Mouse (Mus musculus) left cerebral cortex, postnatal 10 days (tissue): ENCODE results near the gene Gstt2. TPM values are rescaled to one million over a fixed set of nuclear protein-coding genes. Genes with fewer than 3 reads are reported as not detected.

Source experiments
- DNase-seq, 2 experiments: peaks; one replicate each; pipeline ENCODE4 v3.0.0; 2021 to 2022; ENCODE audit warnings: low spot score in 2 of 2, mixed read lengths in 1 of 2; ENCODE audit errors: extremely low spot score in 1 of 2
- intact Hi-C: fragments of 180-260 bp; cut with DNase I; formaldehyde crosslinking; loops from one replicate; pipeline ENCODE4 v1.15.1; 2025
- total RNA-seq, 2 experiments: library from RNA; stranded (reverse); gene quantifications; 2 replicates each; pipeline ENCODE4 v1.2.3; 2021

Gene Gstt2
- total RNA-seq, 2 experiments from 2014 or later = 3.5 to 4.6 TPM

DNA sequence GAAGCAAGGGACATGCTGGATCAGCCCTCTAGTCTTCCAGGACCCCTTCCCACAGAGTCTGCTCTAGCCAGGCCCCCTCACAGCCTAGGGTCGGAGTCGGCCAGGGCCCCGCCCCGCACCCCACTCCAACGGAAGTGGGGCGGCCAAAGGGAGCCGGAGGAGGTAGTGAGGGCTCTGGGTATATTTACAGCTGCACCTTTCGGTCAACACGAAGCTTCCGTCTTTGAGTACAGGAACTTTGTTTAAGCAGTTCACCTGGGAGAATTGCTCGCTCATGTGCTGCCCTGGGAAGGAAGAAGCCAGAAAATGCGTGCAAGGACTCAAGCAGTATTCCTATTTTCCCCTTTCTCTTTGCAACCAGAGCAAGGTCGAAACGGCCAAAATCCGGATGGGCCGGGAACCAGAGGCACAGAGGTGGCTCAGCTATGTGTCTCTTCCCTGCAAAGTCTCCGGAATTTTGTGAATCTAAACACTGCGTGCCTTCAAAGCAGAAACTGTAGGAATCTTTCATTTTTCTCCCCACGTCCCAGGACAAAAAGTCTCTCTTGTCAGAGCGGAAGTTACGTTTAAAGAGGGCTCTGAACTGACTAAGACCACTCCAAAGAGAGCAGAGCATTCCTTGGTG lies 3.7 kb downstream of the Gstt2 start:
- DNase-seq = peak in 1 of 2 experiments; percentile 58
- intact Hi-C loops = loop anchor here (5.0 kb wide), 1 partner anchor 61 kb away; the partner anchor contains the start of gene Ddt

DNA sequence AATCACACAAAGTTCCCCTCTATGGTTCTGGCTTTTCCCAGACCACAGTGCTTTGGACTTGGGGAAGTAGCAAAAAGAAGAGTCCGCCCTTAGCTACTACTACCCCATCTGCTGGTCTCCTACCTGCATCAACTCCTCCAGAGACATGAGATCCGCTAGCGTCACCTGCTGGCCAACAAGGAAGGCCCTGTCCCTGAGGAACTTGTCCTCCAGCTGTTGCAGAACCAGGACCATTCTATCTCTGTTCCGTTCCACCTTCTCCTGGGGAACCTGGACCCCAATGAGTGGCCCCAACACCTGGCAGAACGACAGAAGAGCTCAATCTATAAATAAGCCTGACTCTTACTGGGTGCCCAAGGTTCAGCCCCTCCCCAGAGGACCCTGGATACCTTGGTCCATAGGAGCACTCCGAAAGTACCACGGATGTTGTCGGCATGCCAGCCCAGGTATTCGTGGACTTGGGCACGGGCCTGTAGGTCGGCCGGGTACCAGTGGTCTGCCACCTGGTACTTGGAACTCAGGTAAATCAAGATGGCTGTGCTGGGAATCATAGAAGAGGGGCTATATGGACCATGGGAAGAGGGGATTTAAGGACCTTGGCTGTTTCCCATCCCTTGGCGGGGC lies 4.8 kb downstream of the Gstt2 start:
- DNase-seq = peak in 1 of 2 experiments; percentile 74

DNA sequence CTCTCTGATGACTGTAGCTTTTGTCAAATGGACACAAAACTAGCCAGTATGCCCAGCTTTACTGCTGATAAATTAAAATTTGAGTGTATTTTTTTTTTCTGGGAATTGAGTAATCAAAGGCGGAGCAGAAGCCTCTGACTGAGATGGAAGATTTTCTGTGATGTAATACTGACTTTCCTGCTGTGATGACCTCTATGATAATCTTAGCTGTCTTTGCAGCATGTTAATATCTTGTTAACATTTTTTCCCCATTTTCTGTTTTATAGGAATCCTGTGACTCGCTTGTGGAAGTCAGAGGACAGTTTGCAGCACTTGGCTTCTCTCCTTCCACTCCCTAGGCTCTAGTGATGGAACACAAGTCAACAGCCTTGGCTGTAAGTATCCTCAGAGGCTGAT lies 7.0 kb downstream of the Gstt2 start:
- intact Hi-C loops = loop anchor here (5.0 kb wide), 1 partner anchor 58 kb away; the partner anchor contains the start of gene Ddt
- DNase-seq = no peak

More for the DNA sequence above, 4.8 kb downstream of the Gstt2 start:
- intact Hi-C loops = loop anchor here (5.0 kb wide), 1 partner anchor 60 kb away; the partner anchor contains the start of gene Ddt

DNA sequence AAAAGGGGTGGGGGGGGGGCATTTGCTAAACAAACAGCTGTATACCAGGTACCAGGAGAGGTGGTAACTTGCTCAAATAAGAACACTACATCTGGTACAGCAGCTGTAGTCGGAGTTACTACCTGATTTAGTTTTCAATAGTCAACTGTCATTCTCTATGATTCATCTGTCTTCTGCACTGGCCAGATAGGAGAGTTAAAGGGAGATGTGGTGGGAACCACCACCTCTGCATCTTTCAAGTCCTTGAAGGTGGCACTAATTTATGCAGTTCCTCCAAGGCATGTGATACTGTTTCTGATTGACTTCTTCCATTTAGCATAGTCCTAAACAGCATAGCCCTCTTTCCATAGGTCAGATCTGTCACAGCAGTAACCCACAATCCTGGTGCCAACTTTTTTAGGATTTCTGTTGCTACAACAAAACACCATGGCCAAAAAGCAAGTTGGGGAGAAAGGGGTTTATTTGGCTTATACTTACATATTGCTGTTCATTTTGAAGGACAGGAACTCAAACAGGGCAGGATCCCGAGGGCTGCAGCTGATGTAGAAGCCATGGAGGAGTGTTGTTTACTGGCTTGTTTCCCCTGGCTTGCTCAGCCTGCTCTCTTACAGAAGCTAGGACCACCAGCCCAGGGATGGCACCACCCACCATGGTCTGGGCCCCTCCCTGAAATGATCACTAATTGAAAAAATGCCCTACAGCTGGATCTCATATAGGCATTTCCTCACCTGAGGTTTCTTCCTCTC lies 7.5 kb downstream of the Gstt2 start:
- DNase-seq = no peak
- intact Hi-C loops = loop anchor here (5.0 kb wide), 1 partner anchor 57 kb away; the partner anchor contains the start of gene Ddt

DNA sequence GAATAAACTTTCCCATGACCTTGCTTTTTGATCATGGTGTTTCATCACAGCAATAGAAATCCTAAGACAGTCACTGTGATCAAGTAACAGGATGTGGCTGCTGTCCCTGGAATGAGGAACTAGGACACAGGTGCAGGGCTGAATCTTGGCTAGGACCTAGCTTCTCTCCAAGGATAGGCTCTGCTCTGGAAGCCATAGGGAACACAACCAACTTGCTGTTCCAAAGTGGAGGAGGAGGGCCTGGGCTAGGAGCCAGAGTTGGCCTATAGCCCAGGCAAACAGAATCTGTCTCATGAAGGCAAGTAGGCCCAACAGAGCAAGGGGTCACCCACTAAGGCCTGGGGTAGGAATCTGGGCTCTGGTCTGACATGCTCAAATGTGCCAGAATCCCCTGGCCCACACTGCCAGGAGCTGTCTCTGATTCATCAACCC lies 8.7 kb downstream of the Gstt2 start:
- intact Hi-C loops = no loop called here
- DNase-seq = peak; percentile 56 to 57

DNA sequence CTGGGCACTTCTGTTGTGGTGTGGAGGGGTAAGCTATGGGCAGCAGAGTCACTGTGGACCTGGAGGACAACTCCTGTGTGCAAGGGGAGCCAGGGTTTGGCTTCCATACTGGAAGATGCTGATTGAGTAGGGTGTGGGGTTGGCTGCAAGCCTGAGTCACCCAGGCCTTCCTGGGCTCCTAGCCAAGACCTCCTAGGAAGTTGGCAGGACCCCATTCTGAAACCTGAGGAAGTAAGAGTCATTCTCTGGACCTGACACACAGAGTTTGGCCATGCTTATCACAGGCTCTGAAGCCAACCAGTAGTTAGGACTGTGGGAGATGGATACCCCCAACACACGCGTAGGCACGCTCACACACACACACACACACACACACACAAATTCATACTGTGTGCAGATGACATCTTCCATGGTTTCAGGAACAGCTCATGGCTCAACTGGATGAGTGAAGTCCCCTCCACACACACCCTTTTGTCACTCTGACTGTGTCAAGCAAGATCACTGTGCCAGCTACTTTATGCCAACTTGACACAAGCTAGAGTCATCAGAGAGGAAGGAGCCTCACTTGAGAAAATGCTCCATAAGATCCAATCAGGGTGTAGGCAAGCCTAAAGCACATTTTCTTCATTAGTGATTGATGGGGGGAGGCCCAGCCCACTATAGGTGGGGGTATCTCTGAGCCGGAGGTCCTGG lies 9.4 kb downstream of the Gstt2 start:
- peak in 1 of 2 experiments; percentile 57 for DNase-seq
- intact Hi-C loops = no loop called here

DNA sequence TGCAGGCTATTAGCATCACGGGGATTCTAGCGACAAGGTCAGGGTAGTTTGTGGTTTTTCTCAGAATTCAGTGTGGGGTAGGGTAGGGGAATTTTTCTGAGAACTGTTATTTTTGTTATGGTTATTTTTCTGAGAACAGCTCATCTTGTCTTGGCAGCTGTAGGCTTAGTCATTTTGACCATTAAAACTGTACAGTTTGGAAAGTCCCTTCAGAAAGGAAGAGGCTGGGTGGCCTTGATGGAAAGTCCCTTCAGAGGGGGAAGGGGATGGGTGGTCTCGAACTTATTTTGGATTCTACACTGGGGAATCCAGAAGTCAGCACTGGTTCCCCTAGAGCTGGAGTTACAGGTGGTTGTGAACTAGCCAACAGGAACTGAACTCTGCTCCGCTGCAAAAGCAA lies 12.7 kb downstream of the Gstt2 start:
- DNase-seq = no peak
- intact Hi-C loops = no loop called here

DNA sequence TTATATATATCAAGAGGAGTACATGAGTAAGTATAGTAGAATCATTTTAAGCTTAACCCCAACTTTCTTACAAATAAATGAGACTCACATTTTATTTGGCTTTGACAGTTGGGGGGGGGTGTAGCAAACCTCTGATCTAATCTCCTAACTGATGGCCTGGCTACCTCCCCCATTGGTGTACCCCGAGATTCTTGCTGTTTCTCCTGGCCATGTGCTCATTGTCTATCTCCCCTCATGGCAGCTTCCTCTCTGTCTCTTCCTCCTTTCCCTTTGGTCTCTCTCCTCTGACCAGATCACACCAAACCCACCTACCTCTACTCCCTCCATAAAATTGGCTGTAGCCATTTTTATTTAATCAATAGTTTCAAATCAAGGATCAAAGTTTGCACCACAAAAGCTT lies 13.4 kb downstream of the Gstt2 start:
- intact Hi-C loops = no loop called here
- no peak for DNase-seq

DNA sequence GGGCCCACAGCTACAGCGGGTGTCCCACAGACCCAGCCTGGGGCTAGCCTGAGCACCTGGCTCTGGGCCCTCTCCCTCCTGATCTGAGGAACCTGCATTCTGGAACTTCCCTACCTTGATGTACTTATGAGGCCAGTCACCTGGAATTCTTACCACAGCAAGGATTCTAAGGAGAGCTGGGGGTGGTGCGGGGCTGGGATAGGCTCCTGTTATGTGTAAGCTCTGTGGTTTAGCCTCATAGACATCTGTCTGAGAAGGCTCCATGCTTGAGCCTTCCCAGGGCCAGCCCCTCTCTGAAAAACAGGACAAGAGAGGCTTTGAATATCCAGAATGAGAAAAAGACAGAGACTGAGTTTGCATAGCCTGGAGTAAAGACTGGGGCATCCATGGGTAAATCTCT lies 14.8 kb downstream of the Gstt2 start, which contains the start of gene Gstt4:
Gstt4 (minus strand) TSS at position 101 of the 400 bp plus-strand sequence.
- no peak for DNase-seq
- intact Hi-C loops = no loop called here

DNA sequence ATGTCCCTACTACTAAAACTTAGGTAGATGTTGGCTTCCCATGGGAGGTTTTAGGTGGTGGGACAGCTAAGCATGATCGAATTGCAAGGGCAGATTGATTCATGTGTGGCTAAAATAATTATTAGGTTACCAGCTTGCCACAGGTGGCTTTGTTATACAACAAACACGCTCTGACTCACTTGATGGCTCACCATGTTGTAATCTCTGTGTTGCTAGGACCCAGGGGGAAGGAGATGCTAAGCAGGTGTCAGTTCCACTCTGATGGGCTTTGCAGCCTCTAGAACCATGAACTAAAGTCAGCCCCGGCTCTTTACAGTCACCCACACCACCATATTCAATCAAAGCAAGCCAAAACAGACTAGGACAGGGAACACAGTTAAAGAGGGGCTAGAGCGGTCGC lies 17.3 kb downstream of the Gstt2 start:
- intact Hi-C loops = no loop called here
- no peak for DNase-seq

DNA sequence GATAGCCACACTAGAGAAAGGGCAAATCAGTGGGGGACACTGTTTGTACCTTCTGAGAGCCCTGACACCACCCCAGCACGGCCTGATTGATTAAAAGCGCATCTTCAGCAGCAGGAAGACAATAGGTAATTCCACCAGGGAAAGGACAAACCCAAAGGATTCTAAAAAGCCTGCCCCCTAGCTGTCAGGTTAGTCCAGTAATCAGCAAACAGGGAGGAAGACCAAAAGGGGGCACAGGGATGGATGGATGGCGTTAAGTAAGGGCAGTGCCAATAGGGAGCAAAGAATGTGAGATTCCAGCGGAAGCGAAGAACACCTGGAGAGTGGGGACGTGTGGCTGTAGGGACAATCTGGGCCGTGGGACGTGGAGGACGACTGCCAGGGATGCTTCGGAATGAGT lies 18.6 kb downstream of the Gstt2 start:
- DNase-seq = no peak
- intact Hi-C loops = no loop called here

DNA sequence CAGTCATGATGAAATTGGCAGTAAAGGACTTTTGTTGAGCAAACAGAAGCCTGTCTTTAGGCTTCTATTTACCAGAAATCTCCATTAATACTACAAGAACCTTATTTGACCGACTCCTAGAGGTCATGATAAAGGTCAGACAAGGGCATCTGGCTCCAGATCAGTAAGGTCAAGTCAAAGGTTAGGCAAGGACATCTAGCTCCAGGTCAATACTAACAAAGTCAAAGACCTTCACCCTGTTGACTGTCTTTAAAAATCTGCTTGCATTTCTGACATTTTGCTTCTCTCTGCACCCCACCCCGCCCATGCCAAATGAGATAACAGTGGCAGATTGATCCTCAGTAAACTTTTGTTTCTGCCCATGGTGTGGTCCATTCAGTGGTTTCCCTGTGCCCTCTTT lies 33.0 kb downstream of the Gstt2 start:
- no peak for DNase-seq
- intact Hi-C loops = no loop called here

DNA sequence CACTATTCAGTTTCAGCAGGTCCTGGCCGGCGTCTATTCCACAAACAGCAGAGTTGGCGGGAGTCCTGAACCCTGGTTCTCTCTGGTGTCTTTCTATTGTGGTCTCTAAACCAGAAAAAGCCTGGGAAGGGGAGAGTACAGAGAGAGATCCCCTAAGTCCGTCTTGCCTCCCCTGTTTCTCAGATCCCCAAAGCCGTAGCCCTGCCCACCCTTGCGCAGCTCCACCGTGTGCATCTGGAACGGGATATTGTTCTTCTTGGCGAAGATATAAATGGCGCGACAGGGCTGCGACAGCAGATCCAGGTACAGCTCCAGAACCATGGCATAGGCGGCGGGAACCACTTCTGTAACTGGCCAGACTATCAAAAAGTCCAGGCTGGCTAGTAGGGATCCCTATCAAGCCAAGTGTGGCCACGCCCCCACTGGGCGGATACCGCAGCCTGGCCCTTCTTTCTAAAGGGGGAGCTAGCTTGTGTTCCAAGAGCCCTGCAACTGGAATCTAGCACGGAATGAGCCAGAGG lies 39.0 kb downstream of the Gstt2 start, which contains the start of gene Gstt1:
Gstt1 (minus strand) TSS at position 409 of the 521 bp plus-strand sequence.
- DNase-seq = peak in 1 of 2 experiments; percentile 70
- intact Hi-C loops = no loop called here

DNA sequence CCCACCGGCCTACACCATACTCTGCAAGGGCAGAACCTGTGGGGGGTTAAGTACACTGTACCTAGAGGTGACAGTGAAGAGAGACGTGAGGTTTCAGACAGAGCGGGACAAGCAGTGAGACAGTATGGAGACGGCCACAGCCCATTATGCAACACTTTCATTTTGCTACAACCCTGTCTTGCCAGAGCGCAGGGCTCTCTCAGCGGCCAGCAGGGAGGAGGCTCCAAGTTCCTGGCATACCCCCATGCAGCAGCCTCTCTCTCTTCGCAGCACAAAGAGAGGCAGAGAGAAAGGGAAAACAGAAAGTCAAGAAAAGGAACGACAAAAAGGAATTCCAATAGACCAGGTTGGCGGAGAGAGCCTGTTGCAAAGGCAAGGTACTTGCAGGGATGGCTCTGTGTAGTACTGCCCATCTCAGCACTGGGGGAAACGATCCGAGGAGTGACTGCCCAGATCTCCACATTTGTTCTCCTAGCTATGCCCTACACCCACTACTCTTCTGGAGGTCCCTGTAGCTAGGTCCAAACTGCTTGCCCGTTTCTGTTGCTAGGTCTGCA lies 39.5 kb downstream of the Gstt2 start:
- intact Hi-C loops = no loop called here
- DNase-seq = peak in 1 of 2 experiments; percentile 48

DNA sequence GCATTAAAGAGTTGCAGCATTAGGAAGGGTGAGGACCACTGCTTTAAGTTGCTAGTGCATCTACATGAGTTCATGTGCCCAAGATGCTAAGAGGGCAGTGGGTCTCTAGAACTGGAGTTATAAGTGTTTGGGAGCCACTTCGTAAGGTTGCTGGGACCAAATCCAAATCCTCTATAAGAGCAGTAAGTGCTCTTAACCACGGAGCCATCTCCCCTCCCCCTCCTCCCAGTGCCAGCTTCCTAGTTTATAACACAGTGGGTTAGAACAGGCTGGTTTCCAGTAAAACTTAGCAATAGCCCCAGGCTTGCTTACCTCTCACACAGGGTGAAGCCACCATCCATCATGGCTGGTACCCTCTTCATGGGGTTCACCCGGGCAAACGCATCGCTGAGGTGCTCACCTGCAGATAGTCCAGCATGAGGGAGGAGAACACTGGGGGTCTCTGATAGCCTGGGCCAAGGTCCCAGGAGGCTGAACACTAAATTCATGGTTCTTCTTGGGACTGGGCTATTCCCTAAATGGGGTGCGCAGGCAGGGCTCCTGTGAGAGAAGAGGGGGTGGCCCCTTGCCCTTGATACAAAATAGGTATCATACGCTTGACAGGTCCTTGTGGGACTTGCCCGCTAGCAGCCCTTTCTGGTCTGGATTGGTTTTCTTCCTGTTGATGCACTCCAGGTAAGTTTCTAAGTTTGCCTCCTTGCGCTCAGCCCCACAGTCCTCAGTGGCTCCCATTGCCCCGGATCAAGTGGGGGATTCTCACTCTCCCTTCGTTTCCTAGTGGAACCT lies 40.3 kb downstream of the Gstt2 start:
- DNase-seq = no peak
- intact Hi-C loops = no loop called here

DNA sequence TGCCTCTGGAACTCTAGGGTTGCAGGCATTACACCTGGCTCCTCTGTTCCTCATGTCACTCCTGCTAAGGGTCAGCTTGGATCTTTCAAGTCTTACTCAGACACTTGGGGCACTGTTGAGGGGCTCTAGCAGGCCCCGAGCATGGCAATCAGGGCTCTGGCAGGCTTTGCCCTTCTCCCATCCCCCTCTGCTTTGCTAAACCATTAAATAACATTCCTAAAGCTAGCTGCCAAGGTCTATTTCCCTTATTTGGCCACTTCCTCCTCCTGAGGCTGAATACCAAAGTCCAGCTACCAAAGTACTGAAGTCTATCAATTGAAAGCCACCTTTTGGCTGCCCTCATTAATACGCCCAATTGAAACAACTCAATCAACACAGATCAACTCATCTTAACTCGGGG lies 42.3 kb downstream of the Gstt2 start:
- no peak for DNase-seq
- intact Hi-C loops = no loop called here

DNA sequence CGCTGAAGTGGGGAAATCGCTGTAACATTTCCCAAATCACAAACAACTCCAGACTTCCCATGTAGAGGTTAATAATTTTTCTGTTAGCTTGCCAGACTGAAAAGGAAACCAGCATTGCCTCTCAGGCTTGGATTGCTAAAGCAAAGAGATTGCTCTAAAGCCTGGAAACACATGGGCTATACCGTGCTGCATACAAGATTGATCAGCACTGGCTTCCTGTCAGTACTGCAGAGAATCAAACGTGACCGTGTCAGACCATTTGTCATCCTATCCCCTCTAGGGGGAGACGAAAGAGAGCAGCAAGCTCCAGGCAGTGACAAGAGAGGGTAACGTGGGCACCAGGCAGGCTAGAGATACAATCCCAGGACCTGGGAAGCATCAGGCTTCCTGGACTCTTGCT lies 46.5 kb downstream of the Gstt2 start:
- no peak for DNase-seq
- intact Hi-C loops = no loop called here

DNA sequence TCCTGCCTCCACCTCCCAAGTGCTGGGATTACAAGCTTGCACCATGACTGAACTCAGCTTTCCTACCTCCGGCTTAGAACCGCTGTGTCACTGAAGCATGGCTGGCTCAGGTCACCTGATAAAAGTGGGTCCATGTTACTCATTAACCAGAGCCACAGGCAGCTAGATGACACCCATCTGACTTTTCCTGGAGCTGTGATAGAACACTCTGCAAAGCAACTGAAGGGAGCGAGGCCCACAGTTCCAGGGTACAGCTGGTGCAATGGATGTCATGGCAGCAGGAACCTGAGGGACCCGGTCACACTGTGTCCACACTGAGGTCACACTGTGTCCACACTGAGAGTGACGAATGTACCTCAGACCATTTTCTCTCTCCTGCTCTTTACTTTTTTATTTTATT lies 47.4 kb downstream of the Gstt2 start:
- no peak for DNase-seq
- intact Hi-C loops = no loop called here
